Mouse (Mus musculus) liver, embryonic 14.5 days (tissue): Measurements from ENCODE around the gene Otogl. TPM values are rescaled to one million over a fixed set of nuclear protein-coding genes. Genes with fewer than 3 reads are reported as not detected.

Experiments used
- ATAC-seq: fragments of 200-750 bp; cut with Nextera tagmentation; 2 replicates; pipeline ENCODE4 v1.8.0; 2017; ENCODE audit warnings: moderate number of reproducible peaks, mild to moderate bottlenecking, moderate library complexity; ENCODE audit not compliant: insufficient read depth
- DNase-seq, 3 experiments: peaks; one replicate each; pipeline ENCODE4 v3.0.0-alpha.2; 2012 to 2013; ENCODE audit warnings: low read depth in 3 of 3, low spot score in 3 of 3
- H3K27ac ChIP-seq: fragments of 300-500 bp; sonication (generic); 2 replicates; pipeline ENCODE4 v1.5.1; 2014; ENCODE audit warnings: moderate library complexity, mild to moderate bottlenecking, control low read depth, inconsistent platforms
- H3K27me3 ChIP-seq: fragments of 300-500 bp; sonication (generic); 2 replicates; pipeline ENCODE4 v1.6.1; 2014; ENCODE audit warnings: mild to moderate bottlenecking, low read length, moderate library complexity; ENCODE audit not compliant: control insufficient read depth, insufficient read depth
- H3K36me3 ChIP-seq: fragments of 300-500 bp; sonication (generic); replicated peaks from 2 replicates; pipeline ENCODE4 v1.6.1; 2014; ENCODE audit warnings: low read depth; ENCODE audit not compliant: control insufficient read depth, insufficient read depth
- H3K4me1 ChIP-seq, 2 experiments: fragments of 200-500 bp in 1 of 2; fragments of 300-500 bp in 1 of 2; sonication (generic) in 1 of 2; replicated peaks; 2 replicates each; pipeline ENCODE4 v1.6.1; 2012 to 2014; ENCODE audit warnings: antibody characterized with exemption in 1 of 2, inconsistent platforms in 1 of 2, low read length in 1 of 2; ENCODE audit not compliant: control insufficient read depth in 2 of 2, insufficient read depth in 2 of 2
- H3K4me2 ChIP-seq: fragments of 300-500 bp; sonication (generic); 2 replicates; pipeline ENCODE4 v1.6.1; 2014; ENCODE audit warnings: low read depth, mild to moderate bottlenecking, control low read depth, moderate library complexity
- H3K4me3 ChIP-seq, 2 experiments: fragments of 200-500 bp in 1 of 2; fragments of 300-500 bp in 1 of 2; sonication (generic) in 1 of 2; 2 replicates each; pipeline ENCODE4 v1.5.1; 2012 to 2014; ENCODE audit warnings: low read depth in 2 of 2, low read length in 2 of 2, mild to moderate bottlenecking in 2 of 2, control low read depth in 1 of 2, inconsistent platforms in 1 of 2, moderate library complexity in 1 of 2; ENCODE audit not compliant: insufficient read depth in 1 of 2
- H3K9ac ChIP-seq: fragments of 300-500 bp; sonication (generic); replicated peaks from 2 replicates; pipeline ENCODE4 v1.6.1; 2014; ENCODE audit warnings: mild to moderate bottlenecking, control low read depth, moderate library complexity
- H3K9me3 ChIP-seq: fragments of 300-500 bp; sonication (generic); 2 replicates; pipeline ENCODE4 v1.6.1; 2016; ENCODE audit warnings: low read length, mixed read lengths; ENCODE audit not compliant: control insufficient read depth
- CTCF ChIP-seq: IDR thresholded peaks from 2 replicates; pipeline ENCODE4 v1.5.1; 2016; ENCODE audit warnings: antibody characterized with exemption, low read depth, control low read depth
- EP300 ChIP-seq: IDR thresholded peaks from 2 replicates; pipeline ENCODE4 v1.6.1; 2016; ENCODE audit warnings: antibody characterized with exemption, low read depth
- WGBS: fragments of 180-500 bp; shearing (Covaris S2); extraction: QIAGEN DNeasy Blood & Tissue Kit; methylation state at CpG from one replicate; pipeline ENCODE4 v1.1.7; 2014; ENCODE audit not compliant: insufficient replicate concordance; 5-methylcytosine and 5-hydroxymethylcytosine counted together
- polyA plus RNA-seq, 2 experiments: library from polyadenylated mRNA; depleted of rRNA in 1 of 2; stranded (reverse) in 1 of 2; unstranded in 1 of 2; fragments of >200 nt; fragmentation: Nextera tagmentation in 1 of 2; extraction: Ambion mirVana in 1 of 2; gene quantifications; 2 replicates each; pipeline versions ENCODE4 v1.2.1 to v1.2.3; 2012 to 2014

Gene Otogl
- polyA plus RNA-seq, 2 experiments, result 0.01 TPM; not detected in 1

- no peaks in the 10 kb centered on the region for H3K27me3 ChIP-seq
- no peaks in the 10 kb centered on the region for H3K36me3 ChIP-seq
- DNase-seq, result no peak
- H3K9ac ChIP-seq, result no peak overlapping the region
- WGBS, result 37% methylated on average over 3 of the region's 3 CpGs
- no peak overlapping the region for H3K4me2 ChIP-seq
- no peaks in the 10 kb centered on the region for H3K9me3 ChIP-seq
- no peak overlapping the region for H3K4me3 ChIP-seq
- H3K27ac ChIP-seq, result no peak overlapping the region
- ATAC-seq, result no peak
- TF ChIP-seq CTCF (no peak), EP300 (no peak)
- H3K4me1 ChIP-seq, result no peaks in the 10 kb centered on the region
Observed at GRCm38 (mm10) chr10:107753471-107753870, 158.5 kb downstream of the Otogl start.

DNA sequence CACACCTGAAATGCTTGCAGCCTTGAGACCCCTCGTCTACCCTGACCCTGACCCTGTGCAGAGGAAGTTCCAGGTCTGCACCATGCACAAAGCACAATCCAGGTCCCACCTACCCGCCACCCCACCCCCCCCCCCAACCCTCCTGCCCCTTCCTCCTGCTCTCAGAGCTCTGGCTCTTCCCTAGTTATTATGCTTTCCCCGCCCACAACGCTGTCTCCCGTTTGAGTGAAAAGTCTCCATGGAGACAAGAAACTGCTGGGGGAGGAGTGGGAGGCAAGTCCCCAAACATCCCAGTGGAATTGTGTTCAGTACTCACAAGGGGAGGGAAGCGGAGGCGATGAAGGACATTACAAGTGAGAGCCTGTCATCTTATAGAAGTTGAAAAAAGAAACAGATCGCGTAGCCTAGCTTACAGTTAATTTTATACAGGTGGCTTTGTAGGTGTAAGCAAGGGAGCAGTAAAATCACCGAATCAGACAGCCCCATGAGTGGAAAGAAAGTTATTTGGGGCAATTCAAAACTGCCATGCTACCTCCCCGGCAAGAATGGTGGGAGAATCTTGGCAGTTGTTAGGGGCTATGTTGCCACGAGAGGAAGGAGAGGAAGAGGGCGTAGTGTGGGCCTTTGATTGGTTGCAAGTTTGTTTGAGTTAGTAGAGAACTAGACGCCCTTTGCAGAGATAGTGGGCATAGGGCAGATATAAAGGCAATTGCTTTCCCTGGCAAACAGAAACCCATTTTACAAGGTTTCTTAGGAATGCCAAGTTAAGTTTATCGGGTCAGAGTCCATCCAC, 159.4 kb downstream of the Otogl start:
- no peak for DNase-seq
- no peak overlapping the region for H3K4me3 ChIP-seq
- no peak overlapping the region for H3K9ac ChIP-seq
- H3K4me2 ChIP-seq, result no peak overlapping the region
- no peaks in the 10 kb centered on the region for H3K27me3 ChIP-seq
- H3K36me3 ChIP-seq, result no peaks in the 10 kb centered on the region
- no peaks in the 10 kb centered on the region for H3K9me3 ChIP-seq
- no peak for ATAC-seq
- no peaks in the 10 kb centered on the region for H3K4me1 ChIP-seq
- 32% methylated on average over 15 of the region's 15 CpGs for WGBS
- TF ChIP-seq EP300 (no peak), CTCF (no peak)
- no peak overlapping the region for H3K27ac ChIP-seq

- TF ChIP-seq EP300, result no peak
- no peak for TF ChIP-seq CTCF
- Histone ChIP-seq H3K27me3 (no peaks in the 10 kb centered on the region), H3K27ac (no peak overlapping the region), H3K4me3 (no peak overlapping the region), H3K9ac (no peak overlapping the region), H3K9me3 (no peaks in the 10 kb centered on the region), H3K36me3 (no peaks in the 10 kb centered on the region), H3K4me1 (no peaks in the 10 kb centered on the region), H3K4me2 (no peak overlapping the region)
- DNase-seq (no peak), ATAC-seq (no peak)
- WGBS, result 25% methylated on average over 6 of the region's 6 CpGs
Observed at GRCm38 (mm10) chr10:107751944-107752343, 160.0 kb downstream of the Otogl start.

- Histone ChIP-seq H3K9ac (no peak overlapping the region), H3K27me3 (no peaks in the 10 kb centered on the region), H3K9me3 (no peaks in the 10 kb centered on the region), H3K4me3 (no peak overlapping the region), H3K4me2 (no peak overlapping the region), H3K36me3 (no peaks in the 10 kb centered on the region), H3K4me1 (no peaks in the 10 kb centered on the region), H3K27ac (no peak overlapping the region)
- no peak for DNase-seq
- peak; percentile 36; the same call in 1 of the 2 replicates for TF ChIP-seq CTCF
- TF ChIP-seq EP300, result no peak
- WGBS, result 11% methylated on average over 5 of the region's 5 CpGs
- no peak for ATAC-seq
Observed at GRCm38 (mm10) chr10:107747566-107747965, 164.4 kb downstream of the Otogl start.

DNA sequence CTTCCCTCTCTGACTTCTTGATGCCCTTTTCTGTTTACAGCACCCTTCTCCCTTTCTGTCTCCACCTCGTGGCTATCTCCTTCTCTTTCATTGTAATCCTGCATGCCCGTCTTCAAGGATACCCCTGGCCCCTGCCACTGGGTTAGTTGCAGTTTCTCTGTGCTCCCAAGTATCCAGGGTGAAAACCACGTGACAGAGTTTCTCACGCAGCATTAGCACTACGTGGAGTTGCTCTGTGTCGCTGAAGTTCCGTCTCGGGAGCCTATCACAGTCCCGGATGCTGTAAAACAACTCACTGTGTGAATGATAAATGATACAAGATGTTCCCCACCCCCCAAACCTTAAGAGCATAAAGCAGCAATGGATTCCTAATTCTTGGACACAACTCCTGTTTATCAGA, 165.2 kb downstream of the Otogl start:
- WGBS, result 25% methylated on average over 9 of the region's 9 CpGs
- no peak for DNase-seq
- TF ChIP-seq EP300 (no peak), CTCF (no peak)
- Histone ChIP-seq H3K27me3 (no peaks in the 10 kb centered on the region), H3K4me2 (no peak overlapping the region), H3K4me3 (no peak overlapping the region), H3K36me3 (no peaks in the 10 kb centered on the region), H3K4me1 (no peaks in the 10 kb centered on the region), H3K27ac (no peak overlapping the region), H3K9me3 (no peaks in the 10 kb centered on the region), H3K9ac (no peak overlapping the region)
- ATAC-seq, result no peak
